Mouse (Mus musculus): ENCODE data around the gene Pdia5.

Gene Pdia5

DNA sequence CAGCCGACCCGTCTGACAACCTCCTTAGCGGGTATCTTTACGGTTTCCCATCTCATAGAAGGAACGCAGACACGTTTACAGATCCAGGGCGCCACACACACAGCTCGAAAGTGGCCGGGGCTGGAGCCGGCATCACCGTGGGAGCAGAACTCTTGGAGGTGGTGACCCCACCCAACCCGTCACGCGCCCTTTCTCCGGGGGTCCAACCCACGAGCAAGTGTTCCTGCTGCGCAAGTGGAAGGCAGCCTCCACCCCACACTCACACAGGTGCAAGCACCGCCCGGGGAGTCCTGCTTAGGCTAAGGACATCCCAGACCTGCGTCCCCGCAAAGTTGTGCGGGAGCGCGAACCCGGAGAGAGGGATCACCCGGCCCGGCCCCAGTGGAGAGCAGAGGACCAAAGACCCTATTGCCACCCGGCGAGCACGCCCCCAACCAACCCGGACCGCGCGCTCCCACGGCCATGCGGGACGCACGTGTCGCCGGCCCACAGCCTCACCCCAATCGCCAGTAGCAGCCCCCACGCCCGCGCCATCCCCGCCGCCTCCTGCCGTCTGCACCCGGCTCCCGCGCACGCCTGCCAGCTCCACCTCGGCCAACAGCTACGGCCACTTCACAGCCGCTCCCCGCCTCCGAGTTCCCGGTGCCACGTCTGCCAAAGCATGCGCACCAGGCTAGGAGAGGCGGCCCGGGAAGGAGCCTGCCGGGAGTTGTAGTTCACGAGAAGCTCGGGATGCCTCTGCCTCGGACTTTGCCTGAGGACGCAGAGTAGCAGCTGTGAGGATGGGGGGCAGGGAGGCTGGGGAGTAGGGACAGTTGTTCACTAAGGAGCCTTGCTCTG lies at the start of gene Pdia5:
Gene Pdia5 (minus strand): TSS at position 643 of the 840 bp plus-strand sequence.
- DNase-seq = peak; percentile 94

DNA sequence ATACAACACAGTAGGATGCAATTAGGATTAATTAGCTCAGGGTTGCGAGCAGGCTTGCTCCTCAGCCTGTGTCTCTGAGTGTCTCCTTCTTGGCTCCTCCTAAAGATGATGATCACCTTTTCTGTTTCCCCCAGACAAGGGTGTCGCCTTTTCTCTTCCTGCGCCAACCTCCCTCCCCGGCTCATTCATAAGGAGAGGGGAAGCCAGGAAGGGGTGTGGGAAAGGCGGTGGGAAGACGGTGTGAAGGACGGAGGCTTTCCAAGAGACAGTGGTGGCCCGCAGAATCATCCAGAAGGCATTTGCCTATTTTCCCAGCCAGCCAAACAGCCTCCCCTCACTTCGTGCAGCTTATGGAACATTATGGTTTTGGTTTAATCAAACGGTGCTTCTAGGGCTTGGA lies 48.4 kb upstream of the Pdia5 start:
- DNase-seq = no peak

DNA sequence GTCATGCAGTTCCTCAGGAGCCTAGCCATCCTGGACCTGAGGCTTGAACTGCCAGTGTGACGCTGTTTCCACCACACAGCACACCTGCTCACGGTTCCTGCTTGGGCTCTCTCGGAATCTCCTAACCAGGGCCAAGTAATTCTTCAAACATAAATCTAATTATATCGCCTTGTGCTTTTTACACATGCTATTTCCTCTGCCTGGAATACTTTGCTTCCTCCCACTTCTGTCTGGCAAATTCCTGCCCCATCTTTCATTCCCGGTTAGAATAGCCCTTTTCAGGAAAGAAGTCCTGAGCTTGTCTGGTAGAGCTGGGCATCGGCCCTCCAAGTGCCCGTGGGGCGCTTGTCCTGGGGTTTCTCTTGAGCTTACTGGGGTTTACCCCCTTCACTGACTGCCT lies 47.0 kb upstream of the Pdia5 start:
- no peak for DNase-seq

DNA sequence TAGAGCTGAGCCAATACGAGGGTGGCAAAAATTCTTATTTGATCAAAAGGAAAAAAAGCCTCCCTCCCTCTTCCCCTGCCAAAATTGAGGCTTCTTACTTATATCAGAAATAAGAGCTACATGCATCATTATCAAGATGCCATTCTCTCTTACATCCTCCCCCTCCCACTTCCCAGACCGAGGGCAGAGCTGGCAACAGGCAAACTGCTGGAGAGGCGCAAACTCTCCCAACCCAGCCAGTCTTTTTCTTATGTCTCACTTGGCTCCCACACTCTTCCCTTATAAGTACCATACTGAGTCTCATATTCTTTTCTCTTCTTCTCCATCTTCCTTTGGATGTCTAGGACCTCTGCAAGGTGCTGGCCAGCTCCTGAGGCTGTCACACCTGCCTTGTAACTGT lies 44.0 kb upstream of the Pdia5 start:
- no peak for DNase-seq

DNA sequence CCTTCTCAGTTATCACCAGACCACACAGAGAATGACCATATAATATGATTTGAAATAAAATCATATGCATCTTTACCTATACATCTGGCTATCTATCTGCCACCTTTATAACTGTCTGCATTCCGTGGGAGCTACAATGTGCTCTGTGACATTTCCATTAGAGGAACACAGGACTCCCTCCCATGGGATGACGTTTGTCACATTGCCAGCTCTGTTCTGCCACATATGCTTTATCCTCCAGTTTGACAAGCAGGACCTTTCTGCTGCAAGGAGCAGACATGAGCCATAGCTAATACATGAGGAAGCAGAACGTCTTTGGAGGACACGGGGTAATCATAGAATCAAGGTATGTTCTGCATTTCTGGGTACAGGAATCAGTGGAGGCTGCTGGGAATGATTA lies 33.5 kb upstream of the Pdia5 start:
- no peak for DNase-seq

DNA sequence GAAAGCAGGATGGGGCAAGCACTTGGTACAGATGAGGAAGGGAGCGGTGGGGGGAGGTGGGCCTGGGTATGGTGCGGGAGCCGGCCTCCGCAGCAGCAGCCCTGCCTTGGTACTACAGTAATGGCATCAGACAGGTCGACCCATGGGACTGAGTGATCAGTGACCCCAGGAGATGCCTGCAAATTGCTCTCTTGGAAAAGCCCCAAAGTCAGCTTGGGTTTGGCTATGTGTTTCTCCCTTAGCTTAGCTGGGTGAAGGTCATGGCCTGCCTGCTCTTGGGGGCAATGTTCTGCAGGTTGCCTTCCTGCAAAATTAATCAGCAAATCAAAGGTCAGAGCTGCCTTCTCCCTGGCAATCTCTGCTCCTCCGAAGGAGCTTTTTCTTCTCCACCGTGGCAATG lies 28.6 kb upstream of the Pdia5 start:
- DNase-seq = no peak

DNA sequence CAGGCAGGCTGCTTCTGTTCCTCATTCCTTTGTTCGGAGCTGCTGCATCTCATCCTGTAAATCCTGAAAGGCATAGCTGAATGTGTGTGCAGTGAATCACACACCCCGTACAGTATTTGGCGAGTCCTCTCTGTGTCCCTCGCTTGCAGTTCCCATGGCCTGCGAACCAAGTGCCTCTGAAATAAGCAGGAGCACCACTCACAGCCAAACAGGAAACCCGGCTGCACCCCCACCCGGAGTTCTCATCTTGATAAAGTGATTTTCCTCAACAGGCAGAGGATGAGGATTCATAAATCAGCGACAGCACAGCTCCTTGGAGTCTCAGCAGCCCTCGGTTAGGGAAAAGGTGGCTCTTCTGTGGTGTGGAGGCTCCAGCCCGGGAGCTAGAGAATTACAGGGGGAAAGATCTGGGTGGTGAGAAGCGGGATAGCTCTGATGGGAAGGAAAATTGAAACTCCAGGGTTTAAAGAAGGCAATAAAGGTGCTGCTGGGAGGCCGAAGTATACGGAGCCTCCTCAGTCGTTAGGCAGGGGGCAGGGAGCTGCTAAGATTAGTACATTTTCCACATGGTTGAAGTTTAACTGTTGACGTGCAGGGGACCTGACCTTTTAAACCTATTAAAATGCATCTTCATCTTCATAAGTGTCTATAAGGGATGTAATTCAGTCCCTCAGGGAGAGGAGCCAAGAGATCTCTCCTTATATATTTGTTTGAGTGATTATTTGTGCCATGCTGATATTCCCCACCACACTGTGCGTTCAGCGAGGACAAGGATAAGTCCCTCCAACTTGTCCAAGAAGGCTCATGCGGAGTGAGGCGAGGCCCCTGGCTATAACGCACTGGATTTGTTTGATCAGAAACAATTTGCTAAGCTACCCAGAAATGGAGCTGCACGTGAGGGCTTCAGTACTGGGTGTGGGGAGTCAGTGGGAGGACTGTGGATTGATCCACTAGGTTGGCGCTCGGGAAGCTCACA lies 27.6 kb upstream of the Pdia5 start:
- DNase-seq = peak; percentile 59

DNA sequence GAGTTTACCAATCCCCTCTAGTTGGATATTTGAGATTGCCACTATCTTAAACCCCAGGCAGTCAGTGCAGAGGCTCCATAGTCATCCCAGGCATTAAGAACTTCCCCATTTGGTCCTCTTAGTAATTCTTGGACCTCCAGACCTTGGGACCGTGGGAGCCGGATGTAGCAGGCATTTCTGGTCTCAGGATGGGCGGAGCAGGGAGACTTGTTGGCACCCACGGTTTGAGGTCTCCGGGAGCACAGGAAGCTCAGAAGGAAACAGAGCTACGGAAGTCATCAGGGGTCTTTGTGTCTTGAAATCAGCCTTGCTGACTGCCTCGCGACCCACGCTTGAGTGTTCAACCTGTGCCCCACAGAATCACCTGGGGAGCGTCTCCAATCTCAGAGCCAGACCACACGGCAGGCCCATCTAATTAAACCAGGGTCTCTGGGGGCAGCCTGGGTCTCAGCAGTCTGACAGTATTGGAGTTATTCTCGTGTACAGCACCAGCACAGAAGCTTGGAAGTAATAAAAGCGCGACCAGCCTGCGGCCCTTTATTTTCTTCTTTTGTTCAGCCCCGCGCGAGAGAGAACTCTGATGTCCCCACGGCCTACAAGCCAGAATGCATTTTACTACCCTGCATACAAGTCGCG lies 25.4 kb upstream of the Pdia5 start:
- DNase-seq = no peak

DNA sequence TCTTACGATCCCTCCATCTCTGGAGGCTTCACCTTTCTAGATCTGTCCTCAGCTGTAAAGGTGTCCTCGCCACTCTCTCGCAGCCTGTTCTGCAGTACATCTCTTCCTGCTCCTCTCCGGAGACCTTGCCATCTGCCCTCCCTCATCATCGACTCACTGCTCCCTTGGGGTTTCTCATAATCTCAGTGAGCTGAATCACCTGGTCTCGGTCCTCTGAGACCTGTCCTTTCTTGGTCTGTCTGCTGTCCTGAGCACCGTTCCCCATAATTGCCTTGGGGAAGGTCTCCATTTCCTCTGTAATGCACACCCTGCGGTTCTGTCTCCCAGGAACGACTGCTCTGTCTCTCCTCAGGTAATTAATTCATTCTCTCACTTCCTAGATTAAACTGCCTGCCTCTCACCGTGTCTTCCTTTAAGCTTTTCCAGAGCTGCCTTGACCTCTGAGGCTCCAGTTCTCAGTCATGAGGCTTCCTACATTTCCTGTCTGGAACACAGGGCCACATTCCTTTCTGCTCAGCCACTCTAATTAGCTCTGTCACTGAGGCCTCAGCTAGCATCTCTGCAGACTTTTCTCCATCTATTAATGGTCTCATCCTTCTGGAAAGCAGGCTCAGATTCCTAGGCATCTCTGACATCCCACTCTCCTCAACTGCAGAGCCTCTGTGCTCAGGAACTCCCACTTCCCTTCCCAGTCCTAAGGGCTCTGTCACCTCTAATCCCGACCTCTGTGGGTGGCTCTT lies 18.8 kb upstream of the Pdia5 start:
- no peak for DNase-seq

DNA sequence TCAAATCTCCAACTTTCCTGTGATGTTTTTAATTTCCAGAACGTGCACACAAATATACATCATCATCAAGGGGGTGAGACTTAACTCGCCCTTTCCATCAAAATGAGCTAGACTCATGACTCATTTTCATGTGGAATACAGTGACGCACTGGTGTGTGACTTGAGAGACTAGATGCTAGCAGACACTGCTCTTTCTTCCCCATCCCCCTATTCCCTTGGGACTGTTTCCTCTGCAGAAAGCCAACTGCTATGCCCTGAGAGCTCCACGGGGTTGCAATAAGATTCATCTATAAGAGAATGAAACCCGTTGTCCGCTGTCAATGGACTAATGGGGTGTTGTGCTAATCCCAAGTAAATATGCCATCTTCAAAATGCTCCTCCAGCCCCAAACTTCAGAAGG lies 17.9 kb upstream of the Pdia5 start:
- no peak for DNase-seq

DNA sequence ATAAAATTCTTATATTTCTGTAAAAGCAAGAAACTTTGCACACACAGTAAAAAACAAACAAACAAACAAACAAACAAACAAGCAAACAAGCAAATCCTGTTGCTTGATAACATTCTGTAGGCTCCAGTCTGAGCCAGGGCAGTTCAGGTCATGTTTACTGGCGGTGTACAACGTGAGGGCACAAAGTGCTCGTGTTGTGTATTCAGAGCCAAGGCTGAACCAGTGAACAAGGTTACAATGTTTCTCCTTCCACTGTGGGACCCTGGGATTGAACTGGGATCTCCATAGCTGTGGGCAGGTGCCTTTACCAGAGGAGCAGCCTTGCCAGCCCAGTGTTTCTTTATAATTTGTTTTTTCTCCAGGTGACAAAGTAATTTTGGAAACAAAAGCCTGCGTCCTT lies 15.1 kb upstream of the Pdia5 start:
- no peak for DNase-seq

DNA sequence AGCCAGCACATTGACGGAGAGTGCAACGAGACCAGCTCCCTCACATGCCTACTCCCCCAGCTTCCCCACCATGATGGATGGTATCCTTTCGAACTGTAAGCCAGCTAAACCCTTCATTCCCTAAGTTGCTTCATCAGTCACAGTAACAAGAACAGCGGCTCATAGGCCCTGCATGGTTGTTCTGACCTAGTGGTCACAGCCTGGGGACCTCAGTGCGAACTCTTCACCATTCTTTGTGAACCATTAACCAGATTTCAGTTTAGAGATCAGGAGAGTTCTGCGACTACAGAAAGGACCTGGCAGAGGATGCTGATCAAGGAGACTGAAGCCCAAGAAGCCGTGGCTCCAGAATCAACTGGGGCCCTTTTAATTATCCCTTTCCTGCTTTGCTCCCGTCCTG lies 13.6 kb upstream of the Pdia5 start:
- no peak for DNase-seq

DNA sequence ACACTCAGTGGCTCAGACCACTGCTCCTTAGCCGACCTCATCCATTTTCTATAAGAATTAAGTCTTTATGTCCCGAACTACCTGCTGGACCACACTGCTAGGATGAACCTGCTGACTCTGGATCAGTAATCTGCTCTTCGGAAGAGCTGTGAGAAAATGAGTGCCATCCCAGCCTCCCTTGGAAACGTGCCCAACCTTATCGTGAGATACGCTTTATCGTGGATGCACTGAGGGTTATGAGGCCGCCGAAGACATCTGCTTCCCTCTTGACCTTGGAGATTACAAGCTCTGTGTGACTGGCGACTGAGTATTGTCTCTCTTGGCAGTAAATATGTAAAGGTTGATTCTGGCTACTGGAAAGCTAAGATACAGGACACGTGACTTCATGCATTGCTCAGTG lies 11.8 kb upstream of the Pdia5 start:
- DNase-seq = no peak

DNA sequence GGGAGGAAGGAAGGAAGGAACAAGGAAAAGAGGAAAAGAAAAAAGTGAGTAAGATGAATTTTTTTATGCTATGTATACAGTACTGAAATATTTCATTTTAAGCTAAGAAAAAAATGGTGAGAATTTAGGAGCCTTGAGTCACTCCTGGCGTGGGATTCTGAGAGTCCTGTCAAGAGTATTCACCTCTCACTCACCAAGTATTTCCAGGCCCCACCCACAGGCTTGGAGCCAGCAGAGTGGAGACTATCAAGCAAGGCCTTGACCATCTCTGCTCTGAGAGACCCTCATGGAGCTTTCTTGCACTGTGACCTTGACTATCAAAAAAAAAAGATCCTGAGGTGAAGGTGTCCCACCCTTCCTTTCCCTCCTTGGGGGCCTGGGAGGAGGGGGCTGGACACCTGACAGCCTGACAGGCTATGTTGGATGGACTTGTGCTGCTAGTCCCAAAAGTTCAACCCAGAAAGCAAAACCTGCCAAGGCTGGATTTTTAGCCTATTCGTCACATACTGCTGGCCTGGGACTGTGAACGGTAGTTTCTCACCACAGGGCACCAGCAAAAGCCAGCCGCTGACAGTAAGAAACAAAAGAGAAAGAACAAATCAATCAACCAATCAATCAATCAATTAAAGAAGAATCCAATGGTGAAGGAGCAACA lies 10.6 kb upstream of the Pdia5 start:
- DNase-seq = no peak

DNA sequence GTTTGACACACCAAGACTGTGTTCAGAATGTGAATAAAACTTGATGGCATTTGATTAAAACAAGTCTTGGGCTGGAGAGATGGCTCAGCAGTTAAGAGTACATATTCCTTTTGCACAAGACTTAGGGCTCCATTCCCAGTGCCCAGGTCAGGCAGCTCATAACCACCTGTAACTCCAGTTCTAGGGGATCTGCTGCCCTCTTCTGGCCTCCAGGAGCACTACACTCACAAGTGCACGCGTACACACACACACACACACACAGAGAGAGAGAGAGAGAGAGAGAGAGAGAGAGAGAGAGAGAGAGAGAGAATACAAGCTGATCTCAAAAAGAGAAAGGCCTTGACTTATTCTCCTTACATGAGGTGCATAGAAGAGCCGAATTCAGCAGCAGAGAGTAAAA lies 9.7 kb upstream of the Pdia5 start:
- DNase-seq = no peak

DNA sequence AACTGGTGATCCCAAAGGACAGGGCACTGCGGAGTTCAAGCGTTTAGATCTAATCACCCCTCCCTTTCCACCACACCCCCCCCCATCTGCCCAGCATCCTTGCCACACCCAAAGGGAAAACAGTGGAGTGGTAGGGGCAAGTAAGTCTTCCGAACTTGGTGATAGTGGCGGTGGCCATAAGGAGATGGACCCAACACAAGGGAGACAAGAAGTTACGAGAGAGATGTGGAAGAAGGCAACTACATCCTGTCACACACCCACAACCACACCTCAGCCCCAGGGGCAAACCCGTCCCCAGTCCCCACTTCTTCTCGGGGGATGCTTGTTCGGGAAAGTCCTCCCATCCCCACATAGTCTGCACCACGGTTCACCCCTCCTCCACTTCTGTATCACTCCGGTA lies 880 bp downstream of the Pdia5 start:
- no peak for DNase-seq

DNA sequence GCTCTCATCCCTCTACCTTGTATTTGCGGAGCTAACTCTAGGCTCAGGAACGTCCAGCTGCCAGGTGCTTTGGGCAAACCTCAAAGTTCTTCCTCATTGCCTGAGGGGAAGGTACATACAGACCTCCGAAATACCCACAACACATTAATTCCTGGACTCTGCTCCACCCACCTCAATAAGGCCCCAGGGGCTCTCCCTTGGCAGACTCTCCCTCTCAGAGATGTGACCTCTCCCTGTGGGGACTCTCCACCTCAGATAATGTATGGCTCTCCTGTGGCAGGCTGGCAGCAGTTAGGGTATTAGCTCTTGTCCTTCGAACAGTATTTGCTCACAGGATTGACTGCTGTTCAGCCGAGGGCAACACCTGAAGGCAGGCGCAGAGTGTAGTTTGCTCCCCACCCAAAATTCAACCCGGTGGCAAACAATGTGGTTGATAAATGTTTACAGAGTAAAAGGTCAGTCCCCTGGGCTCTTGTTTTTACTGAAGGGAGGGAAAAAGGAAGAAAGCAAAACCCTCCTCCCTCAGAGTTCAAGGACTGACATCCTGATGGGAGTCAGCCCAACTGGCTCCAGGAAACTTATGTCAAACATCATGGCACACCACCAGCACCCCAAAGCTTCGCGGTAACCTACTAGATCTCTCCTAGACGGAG lies 1.5 kb downstream of the Pdia5 start:
- DNase-seq = no peak

DNA sequence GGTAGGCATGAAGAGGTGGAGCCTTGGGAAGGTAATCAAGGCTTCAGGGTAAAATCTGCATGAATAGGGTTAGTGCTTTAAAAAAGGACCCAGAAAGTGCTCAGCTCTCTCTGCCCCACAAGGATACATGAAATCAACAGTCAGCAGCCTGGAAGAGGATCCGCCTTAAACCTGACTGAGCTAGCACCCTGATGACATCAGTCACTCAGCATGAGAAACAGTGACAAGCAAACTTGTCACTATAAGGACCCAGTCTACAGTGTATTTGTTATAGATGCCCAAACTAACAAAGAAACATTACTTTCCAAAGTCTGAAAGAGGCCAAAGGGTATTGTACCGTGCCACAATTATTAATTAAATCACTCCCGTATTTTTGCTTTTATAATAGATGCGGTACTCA lies 2.9 kb downstream of the Pdia5 start:
- no peak for DNase-seq

DNA sequence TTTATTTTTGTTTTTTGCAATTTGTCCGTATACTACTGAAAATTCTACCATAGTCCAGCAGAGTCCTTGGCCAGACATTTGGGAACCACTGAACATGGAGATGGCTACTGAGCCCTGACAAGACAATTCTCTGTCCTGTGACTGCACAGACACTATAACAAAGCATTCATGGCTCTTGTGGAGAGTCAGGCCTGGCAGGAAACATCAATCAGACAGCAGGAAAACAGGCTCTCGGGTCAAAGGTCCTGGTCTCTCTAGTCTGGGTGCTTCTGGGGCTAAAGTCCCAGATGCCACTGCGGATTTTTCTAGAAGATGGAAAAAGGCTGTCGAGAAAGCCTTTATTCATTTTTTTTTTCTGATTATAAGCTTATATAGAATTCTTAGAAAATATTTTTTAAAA lies 3.6 kb downstream of the Pdia5 start:
- DNase-seq = peak; percentile 71

DNA sequence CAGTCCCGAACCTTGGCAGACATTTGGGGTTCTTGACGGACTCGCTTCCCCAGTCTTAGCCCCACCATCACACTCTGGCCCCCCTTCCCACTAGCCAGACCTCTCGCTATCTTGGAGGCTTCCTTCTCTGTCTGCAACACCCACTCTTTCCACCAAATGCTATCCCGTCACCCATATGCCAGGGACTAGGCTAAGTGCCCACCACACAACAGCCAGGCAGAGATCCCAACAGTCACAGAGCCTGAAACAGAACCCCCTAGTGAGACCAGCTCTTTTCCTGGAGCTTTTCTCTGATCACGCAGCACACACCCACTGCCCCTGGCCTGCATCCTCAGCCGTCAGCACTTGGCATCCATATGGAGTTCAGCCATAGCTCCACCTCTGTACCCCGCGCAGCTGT lies 5.0 kb downstream of the Pdia5 start:
- no peak for DNase-seq

DNA sequence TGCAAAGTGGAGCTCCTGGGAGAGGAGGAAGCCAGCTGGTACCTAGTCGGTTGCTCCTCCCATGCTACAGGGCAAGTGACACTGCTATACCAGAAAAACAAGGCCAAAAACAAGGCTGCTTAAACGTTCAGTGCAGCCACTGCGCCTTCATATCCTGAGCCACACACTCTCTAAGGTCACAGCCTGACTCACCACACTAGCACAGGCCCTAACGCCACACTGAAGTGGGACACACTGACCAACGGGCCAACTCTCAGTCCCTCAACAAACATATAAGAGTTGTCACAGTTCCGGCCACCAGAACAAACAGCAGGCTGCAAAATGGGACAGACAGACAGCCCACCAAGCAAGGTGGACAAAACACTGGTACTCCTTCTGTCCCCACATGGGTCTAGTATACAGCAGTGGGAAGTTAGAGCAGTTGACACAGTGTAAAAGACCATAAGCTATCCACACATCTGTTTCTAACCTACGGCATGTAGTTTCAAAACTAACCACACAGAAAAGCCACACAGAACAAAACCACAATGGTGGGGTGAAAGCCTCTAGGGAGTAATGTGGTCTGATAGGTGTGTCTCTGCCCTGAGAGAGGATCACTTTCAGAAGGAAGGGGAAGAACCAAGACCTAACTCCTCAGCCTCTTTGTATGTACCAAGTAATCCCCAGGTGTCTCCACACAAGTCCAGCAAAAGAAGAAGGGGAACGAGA lies 6.0 kb downstream of the Pdia5 start:
- peak; percentile 22 for DNase-seq
